ENCODE assay signal across 24 mouse cellular contexts in the genomic region with DNA sequence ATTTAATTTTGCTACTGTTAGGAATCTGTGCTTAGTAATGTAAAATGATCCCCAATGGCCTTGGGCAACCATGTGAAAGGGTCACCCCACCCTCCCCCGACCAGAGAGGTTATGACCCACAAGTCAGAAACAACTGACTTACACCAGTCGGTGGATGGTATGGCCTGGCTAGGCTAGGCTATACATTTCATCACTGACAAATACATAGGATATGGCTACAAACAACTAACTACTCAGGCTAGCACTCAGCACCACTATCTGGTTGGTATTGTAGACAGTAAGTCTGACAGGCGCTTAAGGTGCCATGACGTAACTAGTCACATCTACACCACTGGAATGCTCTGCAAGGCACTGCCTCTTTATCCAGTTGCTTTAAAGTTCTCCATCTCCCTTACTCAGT.
"Had no signal": no experiment of that assay in that cellular context is flagged by ENCODE, and none has a peak within 500 bp of the region (broad histone marks: within the 10 kb centered on the region; RNA-seq: fewer than 3 reads in every experiment).

No protein-coding gene starts in this region.

- H3K4me1 ChIP-seq: intestine, embryonic 15.5 days; limb, embryonic 10.5 days; limb, embryonic 12.5 days had no signal

- H3K4me3 ChIP-seq: gastrocnemius, adult 2 months; hindbrain, embryonic 10.5 days; hindbrain, embryonic 12.5 days; intestine, embryonic 15.5 days; layer of hippocampus, adult 2 months; left cerebral cortex, adult 2 months; limb, embryonic 10.5 days; limb, embryonic 12.5 days had no signal

- H3K9me3 ChIP-seq: hindbrain, embryonic 10.5 days; hindbrain, embryonic 12.5 days; intestine, embryonic 15.5 days; limb, embryonic 10.5 days; limb, embryonic 12.5 days had no signal

- H3K4me2 ChIP-seq: heart, embryonic 11.5 days; hindbrain, embryonic 12.5 days; hindbrain, embryonic 14.5 days; intestine, embryonic 15.5 days; limb, embryonic 12.5 days; liver, embryonic 11.5 days had no signal

- H3K27me3 ChIP-seq: hindbrain, embryonic 12.5 days; intestine, embryonic 15.5 days; limb, embryonic 12.5 days had no signal

- H3K27ac ChIP-seq: gastrocnemius, adult 2 months; hindbrain, embryonic 10.5 days; hindbrain, embryonic 12.5 days; hindbrain, embryonic 14.5 days; intestine, embryonic 15.5 days; layer of hippocampus, adult 2 months; left cerebral cortex, adult 2 months; limb, embryonic 10.5 days; limb, embryonic 12.5 days had no signal

- H3K9ac ChIP-seq: hindbrain, embryonic 12.5 days; hindbrain, embryonic 14.5 days; intestine, embryonic 15.5 days; limb, embryonic 12.5 days had no signal

- ATAC-seq: hindbrain, embryonic 16.5 days; intestine, embryonic 15.5 days; intestine, postnatal 0 days had no signal

- DNase-seq: gastrocnemius, adult 2 months; gastrocnemius, postnatal 10 days; gastrocnemius, postnatal 25 days; heart, adult 18-20 months; heart, postnatal 10 days; heart, postnatal 4 days; kidney, adult 18-20 months; kidney, adult 8-10 months; kidney, postnatal 10 days; kidney, postnatal 25 days; kidney, postnatal 4 days; liver had no signal
